Mouse (Mus musculus): ENCODE data around the gene Fbl.

GRCm38 (mm10) chr7:28195414-28196098 lies 26.0 kb downstream of the Fbl start:
- no peak for TF ChIP-seq CTCF (IDR thresholded peaks at IDR 0.05; ENCODE audit: low read depth, low read length)
- no peak for TF ChIP-seq EP300 (IDR thresholded peaks at IDR 0.05; ENCODE audit: insufficient read depth, low read depth, low read length)

Data from ES-Bruce4 (cell line).